Mouse (Mus musculus) liver, adult (tissue): ENCODE results near the gene Pabpc1l.

Experiments
- GATA4 ChIP-seq: IDR thresholded peaks from 2 replicates; pipeline ENCODE4 v1.6.1; 2014; ENCODE audit warnings: mild to moderate bottlenecking, low read length; ENCODE audit not compliant: insufficient replicate concordance

The Pabpc1l gene

DNA sequence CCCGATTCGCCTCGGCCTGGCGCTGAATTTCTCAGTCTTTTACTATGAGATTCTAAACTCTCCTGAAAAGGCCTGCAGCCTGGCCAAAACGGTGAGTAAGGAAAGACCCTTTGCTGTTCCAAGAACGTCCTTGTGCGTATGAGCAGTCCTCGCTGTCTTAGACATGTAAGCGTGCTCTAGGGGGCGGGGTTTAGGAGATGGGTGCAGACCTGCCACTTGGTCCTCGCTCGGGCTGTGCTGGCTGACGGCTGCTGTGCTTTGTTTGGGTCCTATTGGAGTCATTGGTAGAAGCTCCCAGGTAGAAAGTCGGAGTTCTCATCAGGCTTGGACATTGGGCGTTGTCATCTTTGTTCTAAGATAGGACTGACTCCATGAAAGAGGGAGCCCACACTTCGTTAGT lies 9.9 kb upstream of the Pabpc1l start:
- TF ChIP-seq GATA4, result no peak

- TF ChIP-seq GATA4, result no peak
Measured at GRCm38 (mm10) chr2:164018910-164019309, 6.3 kb upstream of the Pabpc1l start.

DNA sequence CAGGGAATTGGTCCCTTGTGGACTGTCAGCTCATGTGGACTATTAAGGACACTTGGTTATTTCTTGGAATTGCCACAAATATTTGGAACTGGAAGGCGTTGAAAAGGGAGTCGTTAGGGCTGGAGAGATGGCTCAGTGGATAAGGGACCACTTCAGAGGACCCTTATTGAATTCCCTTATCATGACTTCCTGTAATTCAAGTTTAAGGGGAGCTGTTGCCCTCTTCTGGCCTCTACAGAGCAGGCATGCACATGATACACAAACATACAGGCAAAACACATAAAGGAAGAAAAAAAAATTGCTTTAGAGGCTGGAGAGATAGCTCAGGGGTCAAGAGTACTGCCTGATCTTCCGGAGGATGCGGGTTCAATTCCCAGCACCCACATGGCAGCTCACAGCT lies 5.3 kb upstream of the Pabpc1l start:
- TF ChIP-seq GATA4, result peak; percentile 59; the same call in 1 of the 2 replicates

DNA sequence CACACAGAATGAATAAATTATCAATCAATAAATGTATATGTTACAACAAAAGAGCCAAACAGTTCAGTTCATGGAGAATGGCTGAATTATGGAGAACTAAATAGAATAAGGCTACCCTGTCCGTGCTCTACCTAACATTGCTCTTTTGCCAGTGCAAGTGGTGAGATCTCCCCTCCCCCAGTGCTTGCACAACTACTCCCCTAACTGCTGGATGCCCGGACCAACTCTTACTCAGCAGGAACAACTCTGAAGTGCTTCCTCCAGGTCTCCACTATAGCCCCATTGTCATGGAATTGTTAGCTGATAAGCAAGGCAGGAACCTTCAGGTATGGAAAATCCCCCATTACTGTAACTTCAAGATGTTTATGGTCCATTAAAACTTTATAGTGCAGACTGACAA lies 3.1 kb upstream of the Pabpc1l start:
- no peak for TF ChIP-seq GATA4

DNA sequence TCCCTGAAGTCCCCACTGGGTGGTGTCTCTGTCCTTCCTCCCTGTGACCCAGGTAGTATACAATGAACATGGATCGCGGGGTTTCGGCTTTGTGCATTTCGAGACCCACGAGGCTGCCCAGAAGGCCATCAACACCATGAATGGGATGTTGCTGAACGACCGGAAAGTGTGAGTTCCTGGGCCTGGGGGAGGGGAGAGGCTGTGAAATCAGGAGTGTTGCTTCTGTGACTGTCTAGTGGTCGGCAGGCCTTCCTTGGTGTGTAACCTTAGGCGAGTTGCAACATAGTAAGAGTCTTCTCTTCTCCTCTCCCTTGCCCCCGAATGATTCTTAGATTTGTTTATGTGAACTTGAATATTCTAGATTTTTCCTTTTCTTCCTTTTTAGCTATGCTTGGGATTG lies 5.9 kb downstream of the Pabpc1l start:
- TF ChIP-seq GATA4, result no peak

GRCm38 (mm10) chr2:164032973-164033372 lies 7.7 kb downstream of the Pabpc1l start:
- TF ChIP-seq GATA4, result no peak

DNA sequence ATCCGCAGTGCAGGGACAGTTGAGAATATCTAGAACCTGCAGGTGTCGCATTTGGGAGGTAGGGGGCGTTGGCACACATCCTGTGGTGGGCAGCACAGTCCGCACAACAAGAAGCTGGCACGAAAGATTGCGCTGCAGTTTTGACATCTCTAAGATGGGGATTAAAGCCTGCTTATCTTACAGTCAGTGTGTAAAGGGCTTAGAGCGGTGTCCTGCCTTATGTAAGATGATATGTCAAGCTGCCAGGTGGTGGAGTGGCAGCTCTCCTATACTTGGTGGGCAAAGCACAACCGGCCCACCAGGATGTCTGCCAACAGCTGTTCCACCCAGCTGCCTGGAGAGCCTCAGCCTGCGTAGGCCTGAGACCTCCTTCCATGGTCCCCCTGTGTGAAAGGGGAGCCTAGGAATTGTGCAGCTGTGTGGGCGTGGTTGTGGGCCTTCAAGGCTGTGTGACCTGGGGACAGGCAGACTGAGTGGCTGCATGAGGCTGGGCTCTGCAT lies 11.3 kb downstream of the Pabpc1l start:
- TF ChIP-seq GATA4, result no peak

DNA sequence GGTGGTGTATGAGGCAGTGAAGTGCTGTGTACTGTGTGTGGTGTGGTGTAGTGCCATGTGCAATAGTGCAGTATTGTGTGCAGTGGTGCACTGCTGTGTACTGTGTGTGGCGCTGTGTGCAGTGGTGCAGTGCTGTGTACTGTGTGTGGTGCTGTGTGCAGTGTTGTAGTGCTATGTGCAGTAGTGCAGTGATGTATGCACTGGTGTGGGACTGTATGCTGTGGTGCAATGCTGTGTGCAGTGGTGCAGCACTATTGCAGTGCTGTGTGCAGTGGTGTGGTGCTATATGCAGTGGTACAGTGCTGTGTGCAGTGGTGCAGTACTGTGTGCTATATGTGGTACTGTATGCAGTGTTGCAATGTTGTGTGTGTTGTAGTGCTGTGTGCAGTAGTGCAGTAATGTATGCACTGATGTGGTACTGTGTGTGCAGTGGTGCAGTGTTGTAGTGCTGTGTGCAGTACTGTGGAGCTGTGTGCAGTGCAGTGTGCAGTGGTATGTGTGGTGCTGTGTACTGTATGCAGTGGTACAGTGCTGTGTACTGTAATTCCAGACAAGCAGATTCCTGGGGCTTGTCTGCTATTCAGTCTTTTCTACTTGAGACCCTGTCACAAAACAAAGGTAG lies 13.3 kb downstream of the Pabpc1l start:
- no peak for TF ChIP-seq GATA4

GRCm38 (mm10) chr2:164040949-164041348 lies 15.7 kb downstream of the Pabpc1l start:
- no peak for TF ChIP-seq GATA4

DNA sequence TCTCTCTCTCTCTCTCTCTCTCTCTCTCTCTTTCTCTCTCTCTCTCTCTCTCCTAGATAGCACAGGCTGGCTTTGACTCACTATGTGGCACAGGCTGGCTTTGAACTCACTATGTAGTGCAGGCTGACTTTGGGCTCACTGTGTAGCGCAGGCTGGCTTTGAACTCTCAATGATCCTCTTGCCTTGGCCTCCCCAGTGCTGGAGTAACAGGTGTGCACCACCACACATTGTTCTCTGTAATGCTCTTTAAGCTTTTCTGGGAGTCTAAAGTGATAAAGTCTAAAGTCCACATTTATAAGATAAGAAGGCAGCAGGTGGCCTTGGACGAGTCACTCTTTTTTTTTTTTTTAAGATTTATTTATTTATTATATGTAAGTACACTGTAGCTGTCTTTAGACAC lies 16.3 kb downstream of the Pabpc1l start:
- TF ChIP-seq GATA4, result no peak

- no peak for TF ChIP-seq GATA4
Measured at GRCm38 (mm10) chr2:164047197-164047690, 22.0 kb downstream of the Pabpc1l start.

GRCm38 (mm10) chr2:164053767-164054166 lies 28.5 kb downstream of the Pabpc1l start:
- TF ChIP-seq GATA4, result no peak

GRCm38 (mm10) chr2:164054671-164055070 lies 29.4 kb downstream of the Pabpc1l start:
- TF ChIP-seq GATA4, result no peak

- TF ChIP-seq GATA4, result no peak
Measured at GRCm38 (mm10) chr2:164059634-164060235, 34.5 kb downstream of the Pabpc1l start.

GRCm38 (mm10) chr2:164070142-164070764 lies 45.0 kb downstream of the Pabpc1l start, which contains the start of gene Stk4:
TSS of gene Stk4 (plus strand) at chr2:164070322.
- no peak for TF ChIP-seq GATA4
